Mouse (Mus musculus) liver, embryonic 14.5 days (tissue): ENCODE results near the gene Lsamp. TPM values are rescaled to one million over a fixed set of nuclear protein-coding genes. Genes with fewer than 3 reads are reported as not detected.

Source experiments
- ATAC-seq: fragments of 200-750 bp; cut with Nextera tagmentation; 2 replicates; pipeline ENCODE4 v1.8.0; 2017; ENCODE audit warnings: moderate number of reproducible peaks, mild to moderate bottlenecking, moderate library complexity; ENCODE audit not compliant: insufficient read depth
- DNase-seq, 3 experiments: peaks; one replicate each; pipeline ENCODE4 v3.0.0-alpha.2; 2012 to 2013; ENCODE audit warnings: low read depth in 3 of 3, low spot score in 3 of 3
- H3K27ac ChIP-seq: fragments of 300-500 bp; sonication (generic); 2 replicates; pipeline ENCODE4 v1.5.1; 2014; ENCODE audit warnings: moderate library complexity, mild to moderate bottlenecking, control low read depth, inconsistent platforms
- H3K27me3 ChIP-seq: fragments of 300-500 bp; sonication (generic); 2 replicates; pipeline ENCODE4 v1.6.1; 2014; ENCODE audit warnings: mild to moderate bottlenecking, low read length, moderate library complexity; ENCODE audit not compliant: control insufficient read depth, insufficient read depth
- H3K36me3 ChIP-seq: fragments of 300-500 bp; sonication (generic); replicated peaks from 2 replicates; pipeline ENCODE4 v1.6.1; 2014; ENCODE audit warnings: low read depth; ENCODE audit not compliant: control insufficient read depth, insufficient read depth
- H3K4me1 ChIP-seq, 2 experiments: fragments of 200-500 bp in 1 of 2; fragments of 300-500 bp in 1 of 2; sonication (generic) in 1 of 2; replicated peaks; 2 replicates each; pipeline ENCODE4 v1.6.1; 2012 to 2014; ENCODE audit warnings: antibody characterized with exemption in 1 of 2, inconsistent platforms in 1 of 2, low read length in 1 of 2; ENCODE audit not compliant: control insufficient read depth in 2 of 2, insufficient read depth in 2 of 2
- H3K4me2 ChIP-seq: fragments of 300-500 bp; sonication (generic); 2 replicates; pipeline ENCODE4 v1.6.1; 2014; ENCODE audit warnings: low read depth, mild to moderate bottlenecking, control low read depth, moderate library complexity
- H3K4me3 ChIP-seq, 2 experiments: fragments of 200-500 bp in 1 of 2; fragments of 300-500 bp in 1 of 2; sonication (generic) in 1 of 2; 2 replicates each; pipeline ENCODE4 v1.5.1; 2012 to 2014; ENCODE audit warnings: low read depth in 2 of 2, low read length in 2 of 2, mild to moderate bottlenecking in 2 of 2, control low read depth in 1 of 2, inconsistent platforms in 1 of 2, moderate library complexity in 1 of 2; ENCODE audit not compliant: insufficient read depth in 1 of 2
- H3K9ac ChIP-seq: fragments of 300-500 bp; sonication (generic); replicated peaks from 2 replicates; pipeline ENCODE4 v1.6.1; 2014; ENCODE audit warnings: mild to moderate bottlenecking, control low read depth, moderate library complexity
- H3K9me3 ChIP-seq: fragments of 300-500 bp; sonication (generic); 2 replicates; pipeline ENCODE4 v1.6.1; 2016; ENCODE audit warnings: low read length, mixed read lengths; ENCODE audit not compliant: control insufficient read depth
- CTCF ChIP-seq: IDR thresholded peaks from 2 replicates; pipeline ENCODE4 v1.5.1; 2016; ENCODE audit warnings: antibody characterized with exemption, low read depth, control low read depth
- EP300 ChIP-seq: IDR thresholded peaks from 2 replicates; pipeline ENCODE4 v1.6.1; 2016; ENCODE audit warnings: antibody characterized with exemption, low read depth
- WGBS: fragments of 180-500 bp; shearing (Covaris S2); extraction: QIAGEN DNeasy Blood & Tissue Kit; methylation state at CpG from one replicate; pipeline ENCODE4 v1.1.7; 2014; ENCODE audit not compliant: insufficient replicate concordance; 5-methylcytosine and 5-hydroxymethylcytosine counted together
- polyA plus RNA-seq, 2 experiments: library from polyadenylated mRNA; depleted of rRNA in 1 of 2; stranded (reverse) in 1 of 2; unstranded in 1 of 2; fragments of >200 nt; fragmentation: Nextera tagmentation in 1 of 2; extraction: Ambion mirVana in 1 of 2; gene quantifications; 2 replicates each; pipeline versions ENCODE4 v1.2.1 to v1.2.3; 2012 to 2014

Gene Lsamp
- polyA plus RNA-seq, 2 experiments = 0.03 to 0.06 TPM

- no peaks in the 10 kb centered on the region for H3K9me3 ChIP-seq
- 74% methylated on average over 3 of the region's 3 CpGs for WGBS
- H3K9ac ChIP-seq = no peak overlapping the region
- H3K4me1 ChIP-seq = no peaks in the 10 kb centered on the region
- no peaks in the 10 kb centered on the region for H3K36me3 ChIP-seq
- H3K27ac ChIP-seq = no peak overlapping the region
- H3K4me3 ChIP-seq = no peak overlapping the region
- no peak for TF ChIP-seq CTCF
- no peak for TF ChIP-seq EP300
- ATAC-seq (no peak), DNase-seq (no peak)
- H3K27me3 ChIP-seq = no peaks in the 10 kb centered on the region
- H3K4me2 ChIP-seq = no peak overlapping the region
These were observed 713.1 kb downstream of the Lsamp start for GRCm38 (mm10) chr16:40697253-40697652.

- Histone ChIP-seq H3K9me3 (no peaks in the 10 kb centered on the region), H3K9ac (no peak overlapping the region), H3K27ac (no peak overlapping the region), H3K36me3 (no peaks in the 10 kb centered on the region), H3K4me2 (no peak overlapping the region), H3K4me3 (no peak overlapping the region), H3K27me3 (no peaks in the 10 kb centered on the region), H3K4me1 (peaks cover 0 to 11% of the 10 kb centered on the region in 2 experiments; a peak in 2 of 4 replicates)
- 42% methylated on average over 2 of the region's 2 CpGs for WGBS
- DNase-seq = no peak
- no peak for ATAC-seq
- TF ChIP-seq CTCF = no peak
- no peak for TF ChIP-seq EP300
These were observed 724.4 kb downstream of the Lsamp start for GRCm38 (mm10) chr16:40708558-40708957.

GRCm38 (mm10) chr16:40709574-40709973, 725.4 kb downstream of the Lsamp start:
- no peaks in the 10 kb centered on the region for H3K36me3 ChIP-seq
- H3K4me3 ChIP-seq = no peak overlapping the region
- H3K9ac ChIP-seq = no peak overlapping the region
- peak overlapping the region; percentile 54 for H3K27ac ChIP-seq
- ATAC-seq = peak; percentile 80
- TF ChIP-seq CTCF = no peak
- TF ChIP-seq EP300 = peak; percentile 62
- peaks cover 0 to 11% of the 10 kb centered on the region in 2 experiments; a peak in 2 of 4 replicates for H3K4me1 ChIP-seq
- no peaks in the 10 kb centered on the region for H3K9me3 ChIP-seq
- no peaks in the 10 kb centered on the region for H3K27me3 ChIP-seq
- peak in 1 of 3 experiments; percentile 17 for DNase-seq
- no peak overlapping the region; the same call in 1 of the 2 replicates for H3K4me2 ChIP-seq
- WGBS = 17% methylated on average over 4 of the region's 4 CpGs

GRCm38 (mm10) chr16:40710068-40710467, 725.9 kb downstream of the Lsamp start:
- ATAC-seq = peak; percentile 56
- H3K4me1 ChIP-seq = peaks cover 0 to 11% of the 10 kb centered on the region in 2 experiments; a peak in 2 of 4 replicates
- DNase-seq = no peak
- H3K36me3 ChIP-seq = no peaks in the 10 kb centered on the region
- 45% methylated on average over 3 of the region's 3 CpGs for WGBS
- no peaks in the 10 kb centered on the region for H3K27me3 ChIP-seq
- peak overlapping the region; percentile 1; the same call in 1 of the 2 replicates for H3K4me2 ChIP-seq
- H3K27ac ChIP-seq = peak overlapping the region; percentile 54
- no peak overlapping the region for H3K9ac ChIP-seq
- no peak overlapping the region for H3K4me3 ChIP-seq
- H3K9me3 ChIP-seq = no peaks in the 10 kb centered on the region
- TF ChIP-seq CTCF (no peak), EP300 (no peak)

GRCm38 (mm10) chr16:40710491-40710890, 726.3 kb downstream of the Lsamp start:
- Histone ChIP-seq H3K4me3 (no peak overlapping the region), H3K36me3 (no peaks in the 10 kb centered on the region), H3K9ac (no peak overlapping the region), H3K27ac (peak overlapping the region; percentile 54), H3K27me3 (no peaks in the 10 kb centered on the region), H3K4me2 (peak overlapping the region; percentile 1; the same call in 1 of the 2 replicates), H3K4me1 (peaks cover 0 to 11% of the 10 kb centered on the region in 2 experiments; a peak in 2 of 4 replicates), H3K9me3 (no peaks in the 10 kb centered on the region)
- ATAC-seq = peak; percentile 83
- 49% methylated on average over 5 of the region's 5 CpGs for WGBS
- DNase-seq = peak in 1 of 3 experiments; percentile 7
- TF ChIP-seq CTCF (no peak), EP300 (peak; percentile 61)
